Mouse (Mus musculus): ENCODE measurements around the gene Vil1. TPM values are rescaled to one million over a fixed set of nuclear protein-coding genes. Genes with fewer than 3 reads are reported as not detected.

Gene Vil1
- polyA plus RNA-seq (2016; fragmentation: Nextera tagmentation; extraction: Ambion mirVana): 0.29 and 0.32 TPM in 2 replicates

- 63% methylated on average over 13 of the region's 15 CpGs for WGBS
- no peaks in the 10 kb centered on the region for H3K9me3 ChIP-seq
- no peak within 1 kb of the TSS for H3K4me3 ChIP-seq (replicated peaks)
- no peak for ATAC-seq (ENCODE audit: low FRiP score)
- no peak within 1 kb of the TSS for H3K27ac ChIP-seq
- H3K36me3 ChIP-seq (replicated peaks): no peaks in the 10 kb centered on the region
- no peaks in the 10 kb centered on the region for H3K27me3 ChIP-seq
- no peak within 1 kb of the TSS for H3K9ac ChIP-seq
- H3K4me2 ChIP-seq: no peak within 1 kb of the TSS
- H3K4me1 ChIP-seq: no peaks in the 10 kb centered on the region
Observed at GRCm38 (mm10) chr1:74408589-74409504, at the start of gene Vil1. Vil1 (plus strand) TSS chr1:74409376.

- peaks cover 3% of the 10 kb centered on the region for H3K4me1 ChIP-seq
- ATAC-seq (ENCODE audit: low FRiP score): no peak
- H3K9ac ChIP-seq: no peak overlapping the region
- 89% methylated on average over 5 of the region's 5 CpGs for WGBS
- no peaks in the 10 kb centered on the region for H3K36me3 ChIP-seq (replicated peaks)
- H3K4me3 ChIP-seq (replicated peaks): no peak overlapping the region
- no peak overlapping the region for H3K4me2 ChIP-seq
- H3K9me3 ChIP-seq: no peaks in the 10 kb centered on the region
- no peak overlapping the region for H3K27ac ChIP-seq
- no peaks in the 10 kb centered on the region for H3K27me3 ChIP-seq
Observed at GRCm38 (mm10) chr1:74359952-74360517, 49.1 kb upstream of the Vil1 start.

- H3K9me3 ChIP-seq: no peaks in the 10 kb centered on the region
- H3K4me2 ChIP-seq: no peak within 1 kb of the TSS
- H3K4me1 ChIP-seq: peaks cover 3% of the 10 kb centered on the region
- H3K4me3 ChIP-seq (replicated peaks): no peak within 1 kb of the TSS
- 0% methylated on average over 2 of the region's 2 CpGs for WGBS
- no peaks in the 10 kb centered on the region for H3K36me3 ChIP-seq (replicated peaks)
- no peak within 1 kb of the TSS for H3K27ac ChIP-seq
- peak; percentile 70; the same call in 1 of the 2 replicates for ATAC-seq (ENCODE audit: low FRiP score)
- H3K27me3 ChIP-seq: no peaks in the 10 kb centered on the region
- H3K9ac ChIP-seq: no peak within 1 kb of the TSS
Observed at GRCm38 (mm10) chr1:74361812-74362211, 47.4 kb upstream of the Vil1 start, which contains the start of gene Catip. Catip (plus strand) TSS chr1:74362108.

- peaks cover 3% of the 10 kb centered on the region for H3K4me1 ChIP-seq
- peaks cover 6% of the 10 kb centered on the region for H3K27me3 ChIP-seq
- H3K36me3 ChIP-seq (replicated peaks): no peaks in the 10 kb centered on the region
- no peak for ATAC-seq (ENCODE audit: low FRiP score)
- H3K4me2 ChIP-seq: no peak overlapping the region
- H3K9me3 ChIP-seq: no peaks in the 10 kb centered on the region
- no peak overlapping the region for H3K27ac ChIP-seq
- H3K4me3 ChIP-seq (replicated peaks): no peak overlapping the region
- H3K9ac ChIP-seq: no peak overlapping the region
- WGBS: 72% methylated on average over 17 of the region's 17 CpGs
Observed at GRCm38 (mm10) chr1:74362325-74363229, 46.6 kb upstream of the Vil1 start.

GRCm38 (mm10) chr1:74363437-74363836, 45.7 kb upstream of the Vil1 start:
- 77% methylated on average over 5 of the region's 5 CpGs for WGBS
- H3K27me3 ChIP-seq: peaks cover 10% of the 10 kb centered on the region
- H3K4me1 ChIP-seq: peaks cover 9% of the 10 kb centered on the region
- H3K9ac ChIP-seq: no peak overlapping the region
- H3K36me3 ChIP-seq (replicated peaks): no peaks in the 10 kb centered on the region
- H3K9me3 ChIP-seq: no peaks in the 10 kb centered on the region
- no peak overlapping the region for H3K27ac ChIP-seq
- no peak overlapping the region for H3K4me3 ChIP-seq (replicated peaks)
- no peak overlapping the region for H3K4me2 ChIP-seq
- ATAC-seq (ENCODE audit: low FRiP score): no peak

- Histone ChIP-seq H3K4me3 (replicated peaks) (no peak overlapping the region), H3K4me2 (no peak overlapping the region), H3K4me1 (peaks cover 9% of the 10 kb centered on the region), H3K36me3 (replicated peaks) (no peaks in the 10 kb centered on the region), H3K9me3 (no peaks in the 10 kb centered on the region), H3K9ac (no peak overlapping the region), H3K27ac (no peak overlapping the region), H3K27me3 (peaks cover 10% of the 10 kb centered on the region)
- ATAC-seq (ENCODE audit: low FRiP score): no peak
- 82% methylated on average over 8 of the region's 8 CpGs for WGBS
Observed at GRCm38 (mm10) chr1:74364270-74364669, 44.9 kb upstream of the Vil1 start.

- 22% methylated on average over 34 of the region's 34 CpGs for WGBS
- H3K27ac ChIP-seq: no peak overlapping the region
- H3K4me1 ChIP-seq: peaks cover 5% of the 10 kb centered on the region
- H3K9ac ChIP-seq: peak overlapping the region; percentile 44
- H3K36me3 ChIP-seq (replicated peaks): no peaks in the 10 kb centered on the region
- ATAC-seq (ENCODE audit: low FRiP score): 0 out of 2 replicates have a peak, but pooled peaks have one; percentile 20
- H3K9me3 ChIP-seq: no peaks in the 10 kb centered on the region
- H3K4me2 ChIP-seq: peak overlapping the region; percentile 54
- peak overlapping the region; percentile 24 for H3K4me3 ChIP-seq (replicated peaks)
- peaks cover 10% of the 10 kb centered on the region for H3K27me3 ChIP-seq
Observed at GRCm38 (mm10) chr1:74367886-74368645, 41.1 kb upstream of the Vil1 start.

GRCm38 (mm10) chr1:74370040-74370439, 39.1 kb upstream of the Vil1 start:
- ATAC-seq (ENCODE audit: low FRiP score): no peak
- peaks cover 5% of the 10 kb centered on the region for H3K4me1 ChIP-seq
- no peak overlapping the region for H3K4me2 ChIP-seq
- H3K27me3 ChIP-seq: peaks cover 10% of the 10 kb centered on the region
- WGBS: 59% methylated on average over 4 of the region's 4 CpGs
- H3K9ac ChIP-seq: no peak overlapping the region
- H3K27ac ChIP-seq: no peak overlapping the region
- no peaks in the 10 kb centered on the region for H3K9me3 ChIP-seq
- no peak overlapping the region for H3K4me3 ChIP-seq (replicated peaks)
- H3K36me3 ChIP-seq (replicated peaks): no peaks in the 10 kb centered on the region

- no peak overlapping the region for H3K27ac ChIP-seq
- peaks cover under 1% of the 10 kb centered on the region for H3K4me1 ChIP-seq
- no peak for ATAC-seq (ENCODE audit: low FRiP score)
- H3K27me3 ChIP-seq: no peaks in the 10 kb centered on the region
- no peaks in the 10 kb centered on the region for H3K9me3 ChIP-seq
- no peak overlapping the region for H3K4me2 ChIP-seq
- no peak overlapping the region for H3K9ac ChIP-seq
- 85% methylated on average over 4 of the region's 4 CpGs for WGBS
- H3K4me3 ChIP-seq (replicated peaks): no peak overlapping the region
- H3K36me3 ChIP-seq (replicated peaks): no peaks in the 10 kb centered on the region
Observed at GRCm38 (mm10) chr1:74373372-74373771, 35.8 kb upstream of the Vil1 start.

GRCm38 (mm10) chr1:74374980-74375379, 34.2 kb upstream of the Vil1 start, which contains the start of gene Slc11a1:
Slc11a1 (plus strand) TSS chr1:74375195.
- no peak within 1 kb of the TSS for H3K4me2 ChIP-seq
- H3K9ac ChIP-seq: no peak within 1 kb of the TSS
- ATAC-seq (ENCODE audit: low FRiP score): no peak
- H3K4me1 ChIP-seq: no peaks in the 10 kb centered on the region
- H3K36me3 ChIP-seq (replicated peaks): no peaks in the 10 kb centered on the region
- H3K27me3 ChIP-seq: no peaks in the 10 kb centered on the region
- 77% methylated on average over 8 of the region's 8 CpGs for WGBS
- H3K27ac ChIP-seq: no peak within 1 kb of the TSS
- no peaks in the 10 kb centered on the region for H3K9me3 ChIP-seq
- no peak within 1 kb of the TSS for H3K4me3 ChIP-seq (replicated peaks)

GRCm38 (mm10) chr1:74375561-74375960, 33.6 kb upstream of the Vil1 start:
- Histone ChIP-seq H3K9me3 (no peaks in the 10 kb centered on the region), H3K36me3 (replicated peaks) (no peaks in the 10 kb centered on the region), H3K4me2 (no peak overlapping the region), H3K4me1 (no peaks in the 10 kb centered on the region), H3K9ac (no peak overlapping the region), H3K27ac (no peak overlapping the region), H3K27me3 (no peaks in the 10 kb centered on the region), H3K4me3 (replicated peaks) (no peak overlapping the region)
- WGBS: 79% methylated on average over 10 of the region's 10 CpGs
- no peak for ATAC-seq (ENCODE audit: low FRiP score)
